23 mouse cellular contexts compared by ENCODE assay signal in genomic region chr11:7250415-7250814, GRCm38 (mm10). TPM values are rescaled to one million over a fixed set of nuclear protein-coding genes. Genes with fewer than 3 reads are reported as not detected.
DNase-seq lines count a peak whose midpoint lies in the region; ATAC-seq and TF ChIP-seq lines count a peak whose summit lies in the region.
"Had no signal": no experiment of that assay in that cellular context is flagged by ENCODE, and none has a peak within 500 bp of the region (broad histone marks: within the 10 kb centered on the region; RNA-seq: fewer than 3 reads in every experiment).

No protein-coding gene starts in this region.

- no peak overlapping the region for H3K27ac ChIP-seq in heart, embryonic 10.5 days
- H3K27ac ChIP-seq in liver, embryonic 12.5 days = no peak overlapping the region
- no peak overlapping the region for H3K27ac ChIP-seq in liver, postnatal 0 days (ENCODE audit: low read depth)
- H3K27ac ChIP-seq: embryonic facial prominence, embryonic 13.5 days; embryonic facial prominence, embryonic 15.5 days; forebrain, embryonic 10.5 days; forebrain, embryonic 12.5 days had no signal

- H3K27me3 ChIP-seq in heart, embryonic 10.5 days (ENCODE audit: insufficient read depth, poor library complexity, severe bottlenecking) = no peaks in the 10 kb centered on the region
- no peaks in the 10 kb centered on the region for H3K27me3 ChIP-seq in liver, embryonic 12.5 days (replicated peaks)
- H3K27me3 ChIP-seq in liver, postnatal 0 days (ENCODE audit: insufficient read depth, low read length) = no peaks in the 10 kb centered on the region
- H3K27me3 ChIP-seq: embryonic facial prominence, embryonic 13.5 days; embryonic facial prominence, embryonic 15.5 days; forebrain, embryonic 12.5 days had no signal

- no peak overlapping the region for H3K9ac ChIP-seq in liver, embryonic 12.5 days
- no peak overlapping the region for H3K9ac ChIP-seq in liver, postnatal 0 days (replicated peaks)
- H3K9ac ChIP-seq: embryonic facial prominence, embryonic 13.5 days; embryonic facial prominence, embryonic 15.5 days; forebrain, embryonic 12.5 days had no signal

- ATAC-seq in liver, embryonic 12.5 days = peak; percentile 62
- ATAC-seq in liver, postnatal 0 days = no peak
- ATAC-seq: forebrain, embryonic 14.5 days; forebrain, embryonic 16.5 days had no signal

- no peak overlapping the region for H3K4me3 ChIP-seq in heart, embryonic 10.5 days
- no peak overlapping the region for H3K4me3 ChIP-seq in liver, embryonic 12.5 days
- no peak overlapping the region for H3K4me3 ChIP-seq in liver, postnatal 0 days (ENCODE audit: low read depth, low read length)
- H3K4me3 ChIP-seq: embryonic facial prominence, embryonic 13.5 days; embryonic facial prominence, embryonic 15.5 days; erythroblast, embryonic 14.5 days; forebrain, embryonic 10.5 days; forebrain, embryonic 12.5 days had no signal

- no peak overlapping the region for H3K4me2 ChIP-seq in liver, embryonic 12.5 days
- H3K4me2 ChIP-seq in liver, postnatal 0 days (ENCODE audit: low read depth, low read length) = no peak overlapping the region
- H3K4me2 ChIP-seq: embryonic facial prominence, embryonic 13.5 days; embryonic facial prominence, embryonic 15.5 days; forebrain, embryonic 12.5 days had no signal

- 84% methylated on average over 2 of the region's 2 CpGs for WGBS in heart, embryonic 10.5 days
- WGBS in liver, embryonic 12.5 days (ENCODE audit: insufficient replicate concordance) = 59% methylated on average over 2 of the region's 2 CpGs
- 59% methylated on average over 2 of the region's 2 CpGs for WGBS in liver, postnatal 0 days (ENCODE audit: insufficient replicate concordance)

- no peaks in the 10 kb centered on the region for H3K9me3 ChIP-seq in heart, embryonic 10.5 days
- no peaks in the 10 kb centered on the region for H3K9me3 ChIP-seq in liver, embryonic 12.5 days (replicated peaks)
- no peaks in the 10 kb centered on the region for H3K9me3 ChIP-seq in liver, postnatal 0 days (ENCODE audit: low read length)
- H3K9me3 ChIP-seq: embryonic facial prominence, embryonic 13.5 days; embryonic facial prominence, embryonic 15.5 days; forebrain, embryonic 10.5 days; forebrain, embryonic 12.5 days had no signal

- H3K36me3 ChIP-seq in heart, embryonic 10.5 days = no peaks in the 10 kb centered on the region
- no peaks in the 10 kb centered on the region for H3K36me3 ChIP-seq in liver, embryonic 12.5 days
- no peaks in the 10 kb centered on the region for H3K36me3 ChIP-seq in liver, postnatal 0 days (replicated peaks; ENCODE audit: insufficient read depth, low read length)
- H3K36me3 ChIP-seq: embryonic facial prominence, embryonic 13.5 days; embryonic facial prominence, embryonic 15.5 days; forebrain, embryonic 10.5 days; forebrain, embryonic 12.5 days had no signal

- DNase-seq in heart, embryonic 10.5 days (ENCODE audit: low spot score) = peak; percentile 76
- no peak for DNase-seq in heart, adult 9 months (ENCODE audit: low spot score in 2 of 2)
- DNase-seq in liver, postnatal 0 days = no peak
- DNase-seq in urinary bladder, postnatal 4 days (ENCODE audit: low spot score in 2 of 2) = no peak
- DNase-seq: adrenal gland, adult 2 months; adrenal gland, postnatal 10 days; adrenal gland, postnatal 25 days; cerebellum, adult 11 months; cerebellum, adult 18-20 months; cerebellum, adult 8-10 months; cerebellum, adult 9-11 months; cerebellum, postnatal 14 days; cerebellum, postnatal 36 days; embryo, embryonic 11 days had no signal

- TF ChIP-seq CTCF in liver, postnatal 0 days (IDR thresholded peaks at IDR 0.05; ENCODE audit: low read depth) = no peak

- TF ChIP-seq EP300 in liver, postnatal 0 days (IDR thresholded peaks at IDR 0.05; ENCODE audit: low read depth) = no peak

- H3K4me1 ChIP-seq in heart, embryonic 10.5 days = no peaks in the 10 kb centered on the region
- H3K4me1 ChIP-seq in liver, embryonic 12.5 days = no peaks in the 10 kb centered on the region
- no peaks in the 10 kb centered on the region for H3K4me1 ChIP-seq in liver, postnatal 0 days (ENCODE audit: insufficient read depth)
- H3K4me1 ChIP-seq: embryonic facial prominence, embryonic 13.5 days; embryonic facial prominence, embryonic 15.5 days; forebrain, embryonic 10.5 days; forebrain, embryonic 12.5 days had no signal

RNA-seq across cellular contexts. Expression of gene Igfbp3, which starts 36.7 kb away (rescaled TPM):
- 15.7 and 25.9 TPM in 2 replicates for polyA plus RNA-seq in heart, embryonic 10.5 days (2016; fragmentation: Nextera tagmentation; extraction: Ambion mirVana)
- polyA plus RNA-seq in liver, embryonic 12.5 days (2016; fragmentation: Nextera tagmentation; extraction: Ambion mirVana) = 42.6 and 43.2 TPM in 2 replicates
- 27.4 and 31.3 TPM in 2 replicates for polyA plus RNA-seq in liver, postnatal 0 days (2015; fragmentation: Nextera tagmentation; extraction: Ambion mirVana)

RNA-seq across cellular contexts. Expression of gene Igfbp1, which starts 52.8 kb away (rescaled TPM):
- polyA plus RNA-seq in heart, embryonic 10.5 days (2016; fragmentation: Nextera tagmentation; extraction: Ambion mirVana) = 0.15 and 4.3 TPM in 2 replicates
- polyA plus RNA-seq in liver, embryonic 12.5 days (2016; fragmentation: Nextera tagmentation; extraction: Ambion mirVana) = 39.5 and 41.4 TPM in 2 replicates
- polyA plus RNA-seq in liver, postnatal 0 days (2015; fragmentation: Nextera tagmentation; extraction: Ambion mirVana) = 1,301 and 1,767 TPM in 2 replicates
- polyA plus RNA-seq: C2C12; forebrain, embryonic 12.5 days had no signal

Comparison
In these comparisons a context has a peak if more than half of its experiments do, and no peak if none do; other contexts are left out.
1. RNA of gene Igfbp1, which starts 52.8 kb away (polyA plus RNA-seq): 1,301 to 1,767 TPM in liver, postnatal 0 days; 39.5 to 41.4 TPM in liver, embryonic 12.5 days and 0.15 to 4.3 TPM in heart, embryonic 10.5 days; every median in the first group is over 10 times any median in the second.